In the genomic region with DNA sequence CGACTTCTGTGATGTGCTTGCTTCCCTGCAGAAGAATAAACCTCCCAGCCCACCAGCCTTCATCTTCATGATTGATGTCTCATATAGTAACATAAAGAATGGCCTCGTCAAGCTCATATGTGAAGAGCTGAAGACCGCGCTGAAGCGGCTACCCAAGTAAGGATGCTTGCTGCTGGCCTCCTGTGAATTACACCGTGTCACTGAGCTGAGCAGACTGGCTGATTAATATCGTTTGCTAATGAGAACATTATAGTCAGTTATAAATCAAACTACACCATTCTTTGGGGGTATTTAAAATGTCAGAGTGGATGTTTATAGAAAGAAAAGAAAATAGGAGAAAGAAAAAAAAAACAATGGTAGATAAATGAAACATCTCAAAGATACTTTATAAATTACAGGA, we compare ENCODE assay signal across 18 mouse cellular contexts.
"Had no signal": no experiment of that assay in that cellular context is flagged by ENCODE, and none has a peak within 500 bp of the region (broad histone marks: within the 10 kb centered on the region; RNA-seq: fewer than 3 reads in every experiment).

No protein-coding gene starts in this region.

- H3K4me3 ChIP-seq: hindbrain, embryonic 15.5 days; left cerebral cortex, adult 2 months; limb, embryonic 10.5 days; liver, embryonic 15.5 days; megakaryocyte, embryonic 14.5 days; midbrain, embryonic 12.5 days had no signal

- H3K4me1 ChIP-seq: hindbrain, embryonic 15.5 days; midbrain, embryonic 12.5 days had no signal

- DNase-seq: kidney, postnatal 14 days; lung, adult 2 months; lung, postnatal 14 days; retina, postnatal 1 day; right cerebral cortex, postnatal 4 days; spleen, adult 18-20 months; thymus, adult 18-20 months; thymus, postnatal 14 days had no signal

- H3K4me2 ChIP-seq: hindbrain, embryonic 15.5 days; liver, embryonic 11.5 days; liver, embryonic 15.5 days; midbrain, embryonic 12.5 days had no signal

- H3K9me3 ChIP-seq: hindbrain, embryonic 15.5 days; limb, embryonic 10.5 days; liver, embryonic 15.5 days; megakaryocyte, embryonic 14.5 days; midbrain, embryonic 12.5 days had no signal

- H3K27me3 ChIP-seq: hindbrain, embryonic 15.5 days; liver, embryonic 15.5 days; megakaryocyte, embryonic 14.5 days; midbrain, embryonic 12.5 days had no signal

- H3K27ac ChIP-seq: hindbrain, embryonic 15.5 days; left cerebral cortex, adult 2 months; limb, embryonic 10.5 days; liver, embryonic 15.5 days; macrophage; midbrain, embryonic 12.5 days had no signal

- H3K9ac ChIP-seq: hindbrain, embryonic 15.5 days; liver, embryonic 15.5 days; midbrain, embryonic 12.5 days had no signal

- H3K36me3 ChIP-seq: hindbrain, embryonic 15.5 days; limb, embryonic 10.5 days; midbrain, embryonic 12.5 days had no signal

- ATAC-seq: inflammation-experienced regulatory T-cells, adult 6 months; midbrain, embryonic 16.5 days had no signal
